Mouse (Mus musculus) forebrain, embryonic 16.5 days (tissue): ENCODE data around the gene Gpr157. TPM values are rescaled to one million over a fixed set of nuclear protein-coding genes. Genes with fewer than 3 reads are reported as not detected.
A peak's percentile ranks its signal among the peaks of the same experiment; 100 is the strongest.

Source experiments
- ATAC-seq: fragments of 200-750 bp; cut with Nextera tagmentation; 2 replicates; pipeline ENCODE4 v1.8.0; 2017; ENCODE audit warnings: mild to moderate bottlenecking, moderate library complexity
- H3K27ac ChIP-seq: fragments of 300-500 bp; sonication (generic); 2 replicates; pipeline ENCODE4 v1.5.1; 2014; ENCODE audit warnings: low read length, control low read depth
- H3K27me3 ChIP-seq: fragments of 300-500 bp; sonication (generic); replicated peaks from 2 replicates; pipeline ENCODE4 v1.6.1; 2014; ENCODE audit warnings: low read length; ENCODE audit not compliant: control insufficient read depth, insufficient read depth
- H3K36me3 ChIP-seq: fragments of 300-500 bp; sonication (generic); 2 replicates; pipeline ENCODE4 v1.6.1; 2014; ENCODE audit not compliant: control insufficient read depth, insufficient read depth
- H3K4me1 ChIP-seq: fragments of 300-500 bp; sonication (generic); replicated peaks from 2 replicates; pipeline ENCODE4 v1.6.1; 2014; ENCODE audit warnings: low read length; ENCODE audit not compliant: control insufficient read depth, insufficient read depth
- H3K4me2 ChIP-seq: fragments of 300-500 bp; sonication (generic); 2 replicates; pipeline ENCODE4 v1.6.1; 2014; ENCODE audit warnings: mild to moderate bottlenecking, low read length, control low read depth
- H3K4me3 ChIP-seq: fragments of 300-500 bp; sonication (generic); replicated peaks from 2 replicates; pipeline ENCODE4 v1.5.1; 2014; ENCODE audit warnings: mild to moderate bottlenecking, low read length, control low read depth
- H3K9ac ChIP-seq: fragments of 300-500 bp; sonication (generic); replicated peaks from 2 replicates; pipeline ENCODE4 v1.6.1; 2014; ENCODE audit warnings: low read depth, low read length, control low read depth
- H3K9me3 ChIP-seq: fragments of 300-500 bp; sonication (generic); 2 replicates; pipeline ENCODE4 v1.6.1; 2016; ENCODE audit warnings: low read length; ENCODE audit not compliant: control insufficient read depth
- WGBS: fragments of 180-500 bp; shearing (Covaris S2); extraction: QIAGEN DNeasy Blood & Tissue Kit; methylation state at CpG from one replicate; pipeline ENCODE4 v1.1.7; 2014; 5-methylcytosine and 5-hydroxymethylcytosine counted together
- polyA plus RNA-seq: library from polyadenylated mRNA; unstranded; fragments of >200 nt; fragmentation: Nextera tagmentation; extraction: Ambion mirVana; gene quantifications from 2 replicates; pipeline ENCODE4 v1.2.1, GENCODE M21; 2015

The Gpr157 gene
- polyA plus RNA-seq, 1 experiment from 2014 or later, result 0.25 TPM

DNA sequence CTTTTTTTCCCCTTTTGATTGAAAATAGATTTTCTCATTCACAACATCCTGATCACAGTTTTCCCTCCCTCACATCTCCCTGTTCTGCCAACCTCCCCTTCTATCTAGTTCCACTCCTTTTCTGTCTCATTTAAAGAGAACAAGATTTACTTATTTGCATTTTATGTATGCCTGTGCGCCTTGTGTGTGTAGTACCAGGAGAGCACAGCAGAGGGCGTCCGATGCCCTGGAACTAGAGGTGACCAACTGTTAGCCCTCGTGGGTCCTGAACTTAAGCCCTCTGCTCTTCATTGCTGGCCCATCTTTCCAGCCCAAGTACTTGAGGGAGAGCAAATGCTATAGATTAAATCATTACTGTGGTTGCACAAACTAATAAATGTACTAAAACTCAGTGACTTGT lies 1.8 kb upstream of the Gpr157 start:
- no peak for ATAC-seq
- no peak overlapping the region for H3K27ac ChIP-seq
- no peak overlapping the region for H3K4me2 ChIP-seq
- no peaks in the 10 kb centered on the region for H3K36me3 ChIP-seq
- 68% methylated on average over 4 of the region's 4 CpGs for WGBS
- peaks cover 10% of the 10 kb centered on the region for H3K4me1 ChIP-seq
- H3K9ac ChIP-seq, result no peak overlapping the region
- peaks cover 15% of the 10 kb centered on the region for H3K27me3 ChIP-seq
- H3K4me3 ChIP-seq, result no peak overlapping the region
- no peaks in the 10 kb centered on the region; the same call in 1 of the 2 replicates for H3K9me3 ChIP-seq

DNA sequence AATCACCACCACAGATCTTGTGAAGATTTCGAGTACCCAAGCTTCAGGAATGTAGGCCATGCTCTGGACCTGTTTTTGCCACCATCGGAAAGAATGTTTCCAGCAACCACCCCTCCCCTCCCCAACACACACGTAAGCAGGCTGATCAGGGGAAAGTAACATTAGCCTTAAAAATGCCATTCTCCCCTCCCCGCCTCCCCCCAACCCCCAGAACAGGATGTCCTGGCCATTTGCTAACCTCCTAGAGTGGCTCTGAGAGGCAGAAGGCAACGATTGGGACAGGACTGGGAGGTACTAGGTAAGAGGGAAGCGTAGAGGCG lies 364 bp upstream of the Gpr157 start:
- Histone ChIP-seq H3K36me3 (no peaks in the 10 kb centered on the region), H3K27ac (no peak overlapping the region), H3K9me3 (no peaks in the 10 kb centered on the region; the same call in 1 of the 2 replicates), H3K4me2 (peak overlapping the region; percentile 99), H3K4me3 (peak overlapping the region; percentile 58), H3K9ac (peak overlapping the region; percentile 66), H3K4me1 (peaks cover 10% of the 10 kb centered on the region), H3K27me3 (peaks cover 16% of the 10 kb centered on the region)
- WGBS, result 2% methylated on average over 7 of the region's 7 CpGs
- no peak for ATAC-seq

GRCm38 (mm10) chr4:150087890-150088530 lies 845 bp downstream of the Gpr157 start:
- ATAC-seq, result no peak
- Histone ChIP-seq H3K27ac (no peak overlapping the region), H3K27me3 (peaks cover 17% of the 10 kb centered on the region), H3K4me2 (peak overlapping the region; percentile 99), H3K4me3 (peak overlapping the region; percentile 58), H3K9me3 (no peaks in the 10 kb centered on the region; the same call in 1 of the 2 replicates), H3K4me1 (peaks cover 10% of the 10 kb centered on the region), H3K9ac (peak overlapping the region; percentile 66), H3K36me3 (no peaks in the 10 kb centered on the region)
- 16% methylated on average over 29 of the region's 29 CpGs for WGBS

- Histone ChIP-seq H3K9ac (no peak overlapping the region), H3K27me3 (peaks cover 17% of the 10 kb centered on the region), H3K9me3 (no peaks in the 10 kb centered on the region; the same call in 1 of the 2 replicates), H3K36me3 (no peaks in the 10 kb centered on the region), H3K4me3 (no peak overlapping the region), H3K4me2 (no peak overlapping the region), H3K27ac (no peak overlapping the region), H3K4me1 (peaks cover 10% of the 10 kb centered on the region)
- ATAC-seq, result no peak
- WGBS, result 74% methylated on average over 10 of the region's 10 CpGs
Measured at GRCm38 (mm10) chr4:150089121-150089520, 2.0 kb downstream of the Gpr157 start.

DNA sequence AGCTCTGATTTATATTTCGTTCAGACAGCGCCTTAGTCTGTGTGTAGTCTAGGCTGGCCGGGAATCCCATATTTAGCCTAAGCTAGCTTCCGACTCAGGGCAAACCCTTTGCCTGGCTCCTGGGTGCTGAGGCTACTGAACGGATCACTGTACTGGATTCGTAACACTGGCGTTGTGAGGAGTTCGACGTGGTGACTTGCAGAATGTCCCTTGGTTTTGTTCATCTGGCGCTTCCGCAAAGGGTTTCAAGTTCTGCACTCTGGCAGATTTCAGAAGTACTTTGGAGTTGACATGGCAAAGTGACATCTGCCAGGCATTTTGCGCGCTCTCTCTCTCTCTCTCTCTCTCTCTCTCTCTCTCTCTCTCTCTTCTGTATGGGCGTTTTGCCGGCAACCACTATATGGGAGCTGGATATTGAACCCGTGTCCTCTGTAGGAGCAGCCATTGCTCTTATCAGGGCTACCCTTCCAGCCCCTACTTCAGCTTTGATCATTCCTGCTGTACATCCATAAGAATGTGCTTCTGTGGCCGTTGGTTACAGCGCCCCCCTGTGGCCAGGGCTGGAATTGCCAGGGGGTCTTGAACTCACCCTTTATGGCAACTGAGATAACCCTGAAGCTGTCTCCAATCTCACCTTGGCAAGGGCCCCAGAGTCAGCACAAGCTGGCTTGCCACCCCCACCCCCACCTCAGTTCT lies 4.9 kb downstream of the Gpr157 start:
- 80% methylated on average over 18 of the region's 18 CpGs for WGBS
- no peak overlapping the region for H3K4me2 ChIP-seq
- no peaks in the 10 kb centered on the region for H3K9me3 ChIP-seq
- H3K4me3 ChIP-seq, result no peak overlapping the region
- H3K36me3 ChIP-seq, result no peaks in the 10 kb centered on the region
- no peak overlapping the region for H3K9ac ChIP-seq
- H3K27ac ChIP-seq, result no peak overlapping the region
- peaks cover 8% of the 10 kb centered on the region for H3K4me1 ChIP-seq
- H3K27me3 ChIP-seq, result peaks cover 17% of the 10 kb centered on the region
- ATAC-seq, result no peak

DNA sequence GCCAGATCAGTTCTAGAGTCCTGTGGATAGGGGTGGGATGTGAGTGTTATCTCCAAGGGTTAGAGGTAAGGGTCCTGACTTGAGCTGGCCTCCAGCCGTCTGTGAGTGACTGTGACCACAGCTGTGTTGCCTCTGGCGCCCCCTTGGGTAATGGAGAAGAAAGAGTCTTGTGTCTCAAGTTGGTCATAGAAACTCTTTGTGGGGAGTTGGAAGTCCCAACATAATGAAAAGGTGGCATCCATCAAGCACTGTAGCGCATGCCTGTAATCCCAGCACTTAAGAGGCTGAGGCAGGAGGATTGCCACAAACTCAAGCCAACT lies 5.4 kb downstream of the Gpr157 start:
- H3K4me3 ChIP-seq, result no peak overlapping the region
- no peaks in the 10 kb centered on the region for H3K9me3 ChIP-seq
- H3K4me1 ChIP-seq, result peaks cover 6% of the 10 kb centered on the region
- H3K27me3 ChIP-seq, result peaks cover 17% of the 10 kb centered on the region
- WGBS, result 54% methylated on average over 3 of the region's 3 CpGs
- no peak for ATAC-seq
- H3K9ac ChIP-seq, result no peak overlapping the region
- no peak overlapping the region for H3K4me2 ChIP-seq
- H3K27ac ChIP-seq, result no peak overlapping the region
- H3K36me3 ChIP-seq, result no peaks in the 10 kb centered on the region

GRCm38 (mm10) chr4:150093560-150094462 lies 6.6 kb downstream of the Gpr157 start:
- ATAC-seq, result no peak
- Histone ChIP-seq H3K27me3 (peaks cover 11% of the 10 kb centered on the region), H3K9ac (no peak overlapping the region), H3K4me2 (no peak overlapping the region), H3K4me3 (no peak overlapping the region), H3K9me3 (no peaks in the 10 kb centered on the region), H3K27ac (no peak overlapping the region), H3K36me3 (no peaks in the 10 kb centered on the region), H3K4me1 (no peaks in the 10 kb centered on the region)
- WGBS, result 23% methylated on average over 10 of the region's 12 CpGs

- Histone ChIP-seq H3K27ac (no peak overlapping the region), H3K4me3 (no peak overlapping the region), H3K4me1 (no peaks in the 10 kb centered on the region), H3K9ac (no peak overlapping the region), H3K36me3 (no peaks in the 10 kb centered on the region), H3K4me2 (no peak overlapping the region), H3K27me3 (peaks cover 6% of the 10 kb centered on the region), H3K9me3 (no peaks in the 10 kb centered on the region)
- ATAC-seq, result no peak
- WGBS, result 12% methylated on average over 5 of the region's 5 CpGs
Measured at GRCm38 (mm10) chr4:150094463-150094789, 7.3 kb downstream of the Gpr157 start.

DNA sequence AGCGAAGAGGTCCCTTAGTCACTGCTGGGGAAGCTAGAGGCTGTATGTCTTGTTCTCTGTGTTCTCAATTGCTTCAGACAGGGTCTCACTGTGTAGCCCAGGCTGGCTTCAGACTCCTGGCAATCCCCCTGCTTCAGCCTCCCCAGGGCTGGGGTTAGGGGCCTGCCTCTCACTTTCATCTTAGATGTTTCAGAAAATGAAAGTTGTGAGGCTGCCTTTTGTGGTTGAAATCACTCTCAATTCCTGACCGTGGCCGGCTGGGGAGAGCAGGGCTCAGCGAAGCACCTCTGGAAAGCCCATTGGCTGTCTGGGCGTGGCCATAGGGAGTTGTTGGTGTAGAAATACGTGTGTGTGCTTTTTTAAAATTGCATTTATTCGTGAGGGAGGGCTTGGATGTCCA lies 9.1 kb downstream of the Gpr157 start:
- Histone ChIP-seq H3K4me2 (no peak overlapping the region), H3K4me3 (no peak overlapping the region), H3K9ac (no peak overlapping the region), H3K36me3 (no peaks in the 10 kb centered on the region), H3K27me3 (peaks cover 9% of the 10 kb centered on the region; the same call in 1 of the 2 replicates), H3K27ac (no peak overlapping the region), H3K4me1 (no peaks in the 10 kb centered on the region), H3K9me3 (no peaks in the 10 kb centered on the region)
- ATAC-seq, result no peak
- 80% methylated on average over 7 of the region's 7 CpGs for WGBS
